Mouse (Mus musculus): ENCODE data around the gene Inca1. TPM values are rescaled to one million over a fixed set of nuclear protein-coding genes. Genes with fewer than 3 reads are reported as not detected.

The Inca1 gene
- 1.5 and 1.6 TPM in 2 replicates for polyA plus RNA-seq (2014; fragmentation: Nextera tagmentation; extraction: Ambion mirVana)

- WGBS: under 1% methylated on average over 67 of the region's 69 CpGs
- H3K27me3 ChIP-seq (replicated peaks; ENCODE audit: control insufficient read depth, insufficient read depth, low read length): no peaks in the 10 kb centered on the region
- DNase-seq (ENCODE audit: low spot score) (peak; percentile 99), ATAC-seq (replicated peaks; ENCODE audit: low FRiP score, low TSS enrichment, low read depth) (peak; percentile 96)
- peak within 1 kb of the TSS; percentile 70 for H3K9ac ChIP-seq (ENCODE audit: low read length)
- peak within 1 kb of the TSS; percentile 76 for H3K4me3 ChIP-seq (ENCODE audit: low read depth, low read length)
- peaks cover 12% of the 10 kb centered on the region for H3K4me1 ChIP-seq (replicated peaks; ENCODE audit: control insufficient read depth, insufficient read depth, low read length)
- H3K9me3 ChIP-seq (ENCODE audit: control insufficient read depth, low read length): no peaks in the 10 kb centered on the region
- peaks cover 18% of the 10 kb centered on the region for H3K36me3 ChIP-seq (ENCODE audit: control insufficient read depth, insufficient read depth, low read length)
- H3K4me2 ChIP-seq (ENCODE audit: low read length): peak within 1 kb of the TSS; percentile 78
- peak within 1 kb of the TSS; percentile 95 for H3K27ac ChIP-seq (ENCODE audit: low read depth)
These were observed at the start of gene Inca1, which contains the start of gene Kif1c for GRCm38 (mm10) chr11:70699722-70700556. Inca1 (minus strand) TSS chr11:70700155. Kif1c (plus strand) TSS chr11:70700548.

- no peak for DNase-seq (ENCODE audit: low spot score)
- Histone ChIP-seq H3K4me1 (replicated peaks; ENCODE audit: control insufficient read depth, insufficient read depth, low read length) (no peaks in the 10 kb centered on the region), H3K9ac (ENCODE audit: low read length) (no peak overlapping the region), H3K27ac (ENCODE audit: low read depth) (no peak overlapping the region), H3K27me3 (replicated peaks; ENCODE audit: control insufficient read depth, insufficient read depth, low read length) (no peaks in the 10 kb centered on the region), H3K4me2 (ENCODE audit: low read length) (no peak overlapping the region), H3K4me3 (ENCODE audit: low read depth, low read length) (no peak overlapping the region), H3K9me3 (ENCODE audit: control insufficient read depth, low read length) (peaks cover 6% of the 10 kb centered on the region), H3K36me3 (ENCODE audit: control insufficient read depth, insufficient read depth, low read length) (no peaks in the 10 kb centered on the region)
- 77% methylated on average over 4 of the region's 4 CpGs for WGBS
- no peak for ATAC-seq (replicated peaks; ENCODE audit: low FRiP score, low TSS enrichment, low read depth)
These were observed 48.1 kb upstream of the Inca1 start for GRCm38 (mm10) chr11:70747876-70748545.

GRCm38 (mm10) chr11:70745636-70746035, 45.7 kb upstream of the Inca1 start:
- Histone ChIP-seq H3K4me3 (ENCODE audit: low read depth, low read length) (no peak overlapping the region), H3K36me3 (ENCODE audit: control insufficient read depth, insufficient read depth, low read length) (no peaks in the 10 kb centered on the region), H3K9ac (ENCODE audit: low read length) (no peak overlapping the region), H3K4me2 (ENCODE audit: low read length) (no peak overlapping the region), H3K27me3 (replicated peaks; ENCODE audit: control insufficient read depth, insufficient read depth, low read length) (no peaks in the 10 kb centered on the region), H3K27ac (ENCODE audit: low read depth) (no peak overlapping the region), H3K9me3 (ENCODE audit: control insufficient read depth, low read length) (peaks cover 6% of the 10 kb centered on the region), H3K4me1 (replicated peaks; ENCODE audit: control insufficient read depth, insufficient read depth, low read length) (no peaks in the 10 kb centered on the region)
- DNase-seq (ENCODE audit: low spot score): no peak
- no peak for ATAC-seq (replicated peaks; ENCODE audit: low FRiP score, low TSS enrichment, low read depth)
- 74% methylated on average over 7 of the region's 7 CpGs for WGBS

- Histone ChIP-seq H3K27ac (ENCODE audit: low read depth) (no peak overlapping the region), H3K9me3 (ENCODE audit: control insufficient read depth, low read length) (no peaks in the 10 kb centered on the region), H3K4me2 (ENCODE audit: low read length) (no peak overlapping the region), H3K27me3 (replicated peaks; ENCODE audit: control insufficient read depth, insufficient read depth, low read length) (no peaks in the 10 kb centered on the region), H3K4me3 (ENCODE audit: low read depth, low read length) (no peak overlapping the region), H3K9ac (ENCODE audit: low read length) (no peak overlapping the region), H3K4me1 (replicated peaks; ENCODE audit: control insufficient read depth, insufficient read depth, low read length) (no peaks in the 10 kb centered on the region), H3K36me3 (ENCODE audit: control insufficient read depth, insufficient read depth, low read length) (no peaks in the 10 kb centered on the region)
- DNase-seq (ENCODE audit: low spot score) (no peak), ATAC-seq (replicated peaks; ENCODE audit: low FRiP score, low TSS enrichment, low read depth) (no peak)
- 78% methylated on average over 12 of the region's 12 CpGs for WGBS
These were observed 42.9 kb upstream of the Inca1 start for GRCm38 (mm10) chr11:70742581-70743459.

- Histone ChIP-seq H3K9ac (ENCODE audit: low read length) (no peak overlapping the region), H3K27ac (ENCODE audit: low read depth) (no peak overlapping the region), H3K4me3 (ENCODE audit: low read depth, low read length) (no peak overlapping the region), H3K4me2 (ENCODE audit: low read length) (no peak overlapping the region), H3K4me1 (replicated peaks; ENCODE audit: control insufficient read depth, insufficient read depth, low read length) (no peaks in the 10 kb centered on the region), H3K27me3 (replicated peaks; ENCODE audit: control insufficient read depth, insufficient read depth, low read length) (no peaks in the 10 kb centered on the region), H3K36me3 (ENCODE audit: control insufficient read depth, insufficient read depth, low read length) (no peaks in the 10 kb centered on the region), H3K9me3 (ENCODE audit: control insufficient read depth, low read length) (no peaks in the 10 kb centered on the region)
- WGBS: 87% methylated on average over 7 of the region's 7 CpGs
- DNase-seq (ENCODE audit: low spot score) (no peak), ATAC-seq (replicated peaks; ENCODE audit: low FRiP score, low TSS enrichment, low read depth) (no peak)
These were observed 42.2 kb upstream of the Inca1 start for GRCm38 (mm10) chr11:70742117-70742516.

- Histone ChIP-seq H3K4me3 (ENCODE audit: low read depth, low read length) (no peak overlapping the region), H3K4me2 (ENCODE audit: low read length) (no peak overlapping the region), H3K27ac (ENCODE audit: low read depth) (no peak overlapping the region), H3K27me3 (replicated peaks; ENCODE audit: control insufficient read depth, insufficient read depth, low read length) (no peaks in the 10 kb centered on the region), H3K9me3 (ENCODE audit: control insufficient read depth, low read length) (no peaks in the 10 kb centered on the region), H3K9ac (ENCODE audit: low read length) (no peak overlapping the region), H3K4me1 (replicated peaks; ENCODE audit: control insufficient read depth, insufficient read depth, low read length) (no peaks in the 10 kb centered on the region), H3K36me3 (ENCODE audit: control insufficient read depth, insufficient read depth, low read length) (no peaks in the 10 kb centered on the region)
- DNase-seq (ENCODE audit: low spot score): no peak
- no peak for ATAC-seq (replicated peaks; ENCODE audit: low FRiP score, low TSS enrichment, low read depth)
- WGBS: 77% methylated on average over 3 of the region's 3 CpGs
These were observed 41.6 kb upstream of the Inca1 start for GRCm38 (mm10) chr11:70741603-70742002.

- no peak overlapping the region for H3K4me3 ChIP-seq (ENCODE audit: low read depth, low read length)
- DNase-seq (ENCODE audit: low spot score): no peak
- H3K9ac ChIP-seq (ENCODE audit: low read length): no peak overlapping the region
- H3K36me3 ChIP-seq (ENCODE audit: control insufficient read depth, insufficient read depth, low read length): no peaks in the 10 kb centered on the region
- H3K4me2 ChIP-seq (ENCODE audit: low read length): no peak overlapping the region
- no peaks in the 10 kb centered on the region for H3K9me3 ChIP-seq (ENCODE audit: control insufficient read depth, low read length)
- 55% methylated on average over 5 of the region's 5 CpGs for WGBS
- ATAC-seq (replicated peaks; ENCODE audit: low FRiP score, low TSS enrichment, low read depth): 0 out of 2 replicates have a peak, but pooled peaks have one; percentile 55
- H3K27ac ChIP-seq (ENCODE audit: low read depth): no peak overlapping the region
- no peaks in the 10 kb centered on the region for H3K27me3 ChIP-seq (replicated peaks; ENCODE audit: control insufficient read depth, insufficient read depth, low read length)
- H3K4me1 ChIP-seq (replicated peaks; ENCODE audit: control insufficient read depth, insufficient read depth, low read length): no peaks in the 10 kb centered on the region
These were observed 37.8 kb upstream of the Inca1 start for GRCm38 (mm10) chr11:70737749-70738148.

- DNase-seq (ENCODE audit: low spot score) (no peak), ATAC-seq (replicated peaks; ENCODE audit: low FRiP score, low TSS enrichment, low read depth) (no peak)
- Histone ChIP-seq H3K4me1 (replicated peaks; ENCODE audit: control insufficient read depth, insufficient read depth, low read length) (no peaks in the 10 kb centered on the region), H3K36me3 (ENCODE audit: control insufficient read depth, insufficient read depth, low read length) (peaks cover 15% of the 10 kb centered on the region), H3K27ac (ENCODE audit: low read depth) (no peak overlapping the region), H3K27me3 (replicated peaks; ENCODE audit: control insufficient read depth, insufficient read depth, low read length) (no peaks in the 10 kb centered on the region), H3K9me3 (ENCODE audit: control insufficient read depth, low read length) (no peaks in the 10 kb centered on the region), H3K9ac (ENCODE audit: low read length) (no peak overlapping the region), H3K4me3 (ENCODE audit: low read depth, low read length) (no peak overlapping the region), H3K4me2 (ENCODE audit: low read length) (no peak overlapping the region)
- 55% methylated on average over 5 of the region's 5 CpGs for WGBS
These were observed 33.3 kb upstream of the Inca1 start for GRCm38 (mm10) chr11:70733256-70733655.

Data from intestine, embryonic 14.5 days (tissue).